Mouse (Mus musculus) embryonic facial prominence, embryonic 14.5 days (tissue): ENCODE results near the gene Cad. TPM values are rescaled to one million over a fixed set of nuclear protein-coding genes. Genes with fewer than 3 reads are reported as not detected.

Experiments used
- ATAC-seq: fragments of 200-750 bp; cut with Nextera tagmentation; 2 replicates; pipeline ENCODE4 v1.8.0; 2017; ENCODE audit warnings: low read depth, moderate number of reproducible peaks, moderate TSS enrichment
- DNase-seq: peaks from one replicate; pipeline ENCODE4 v3.0.0-alpha.2; 2015; ENCODE audit warnings: low spot score
- H3K27ac ChIP-seq: fragments of 300-500 bp; sonication (generic); replicated peaks from 2 replicates; pipeline ENCODE4 v1.5.1; 2014; ENCODE audit warnings: low read depth, mild to moderate bottlenecking, low read length, moderate library complexity
- H3K27me3 ChIP-seq: fragments of 300-500 bp; sonication (generic); replicated peaks from 2 replicates; pipeline ENCODE4 v1.6.1; 2014; ENCODE audit warnings: low read length; ENCODE audit not compliant: control insufficient read depth, insufficient read depth
- H3K36me3 ChIP-seq: fragments of 300-500 bp; sonication (generic); 2 replicates; pipeline ENCODE4 v1.6.1; 2014; ENCODE audit warnings: low read length, mixed read lengths; ENCODE audit not compliant: control insufficient read depth, insufficient read depth
- H3K4me1 ChIP-seq: fragments of 300-500 bp; sonication (generic); 2 replicates; pipeline ENCODE4 v1.6.1; 2014; ENCODE audit warnings: antibody characterized with exemption, low read length; ENCODE audit not compliant: control insufficient read depth, insufficient read depth
- H3K4me2 ChIP-seq: fragments of 300-500 bp; sonication (generic); 2 replicates; pipeline ENCODE4 v1.6.1; 2014; ENCODE audit warnings: low read depth, mild to moderate bottlenecking, low read length, moderate library complexity, mixed read lengths
- H3K4me3 ChIP-seq: fragments of 300-500 bp; sonication (generic); 2 replicates; pipeline ENCODE4 v1.5.1; 2014; ENCODE audit warnings: low read depth, mild to moderate bottlenecking, low read length
- H3K9ac ChIP-seq: fragments of 300-500 bp; sonication (generic); 2 replicates; pipeline ENCODE4 v1.6.1; 2014; ENCODE audit warnings: low read depth, mild to moderate bottlenecking, low read length, moderate library complexity, mixed read lengths
- H3K9me3 ChIP-seq: fragments of 300-500 bp; sonication (generic); 2 replicates; pipeline ENCODE4 v1.6.1; 2016; ENCODE audit warnings: low read length; ENCODE audit not compliant: control insufficient read depth
- WGBS: fragments of 180-500 bp; shearing (Covaris S2); extraction: QIAGEN DNeasy Blood & Tissue Kit; methylation state at CpG from one replicate; pipeline ENCODE4 v1.1.7; 2014; 5-methylcytosine and 5-hydroxymethylcytosine counted together
- polyA plus RNA-seq: library from polyadenylated mRNA; unstranded; fragments of >200 nt; fragmentation: Nextera tagmentation; extraction: Ambion mirVana; gene quantifications from 2 replicates; pipeline ENCODE4 v1.2.1, GENCODE M21; 2014

Cad gene
- polyA plus RNA-seq, 1 experiment from 2014 or later = 29.1 TPM

DNA sequence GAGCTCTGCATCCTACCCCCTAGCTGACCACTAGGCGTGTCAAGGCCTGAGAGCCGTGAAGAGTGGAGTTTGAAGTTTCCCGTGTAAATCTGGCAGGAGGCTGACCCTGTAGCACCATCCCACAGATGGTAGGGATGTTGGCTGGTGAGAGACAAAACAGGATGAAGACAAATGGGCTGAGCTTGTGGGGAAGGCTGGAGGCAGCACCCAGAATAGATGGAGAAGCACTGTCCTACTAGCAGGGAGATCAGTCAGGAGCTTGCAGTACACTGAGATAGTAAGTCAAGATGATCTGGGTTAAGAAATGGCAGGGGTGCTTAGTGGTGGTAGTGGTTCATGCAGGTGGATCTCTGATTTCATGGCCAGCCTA is 26.2 kb downstream of the Cad start:
- H3K4me3 ChIP-seq = no peak overlapping the region
- no peak overlapping the region for H3K9ac ChIP-seq
- WGBS = 68% methylated on average over 3 of the region's 3 CpGs
- no peaks in the 10 kb centered on the region for H3K4me1 ChIP-seq
- H3K27me3 ChIP-seq = peaks cover 11% of the 10 kb centered on the region
- H3K4me2 ChIP-seq = no peak overlapping the region
- ATAC-seq (no peak), DNase-seq (no peak)
- no peak overlapping the region for H3K27ac ChIP-seq
- H3K36me3 ChIP-seq = peaks cover 35% of the 10 kb centered on the region
- no peaks in the 10 kb centered on the region for H3K9me3 ChIP-seq

DNA sequence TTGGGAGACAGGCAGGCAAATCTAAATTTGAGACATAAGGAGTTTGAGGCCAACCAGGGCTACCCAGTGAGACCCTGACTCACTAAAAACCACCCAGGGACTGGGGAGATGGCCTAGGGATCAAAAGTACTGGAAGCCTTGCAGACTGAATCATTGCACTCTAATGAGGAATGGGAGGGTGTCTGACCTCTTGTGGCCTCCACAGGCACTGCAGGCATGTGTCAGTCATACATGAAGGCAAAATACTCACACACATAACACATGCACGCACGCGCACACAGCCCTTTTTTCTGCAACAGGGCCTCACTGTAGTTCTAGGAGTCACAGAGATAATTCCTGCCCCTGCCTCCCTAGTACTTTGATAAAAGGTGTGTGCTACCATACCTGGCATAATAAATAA is 26.8 kb downstream of the Cad start:
- no peak for DNase-seq
- WGBS = 71% methylated on average over 3 of the region's 3 CpGs

DNA sequence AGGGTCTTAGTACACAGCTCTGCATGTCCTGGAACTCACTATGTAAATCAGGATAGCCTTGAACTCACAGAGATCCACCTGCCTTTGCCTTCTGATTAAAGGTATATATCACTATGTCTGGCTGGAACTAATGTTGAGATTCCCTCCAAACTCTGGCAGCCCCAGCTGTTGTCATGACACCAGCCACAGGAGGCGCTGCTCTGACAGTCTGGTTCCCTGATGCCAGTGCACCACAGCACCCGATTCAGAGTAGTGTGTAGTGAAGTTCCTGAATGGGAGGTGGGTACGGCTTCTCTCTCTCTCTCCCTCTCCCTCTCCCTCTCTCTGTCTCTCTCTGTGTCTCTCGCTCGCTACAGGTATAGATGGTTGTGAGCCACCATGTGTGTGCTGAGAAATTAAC is 27.8 kb downstream of the Cad start:
- Histone ChIP-seq H3K4me2 (no peak overlapping the region), H3K27ac (no peak overlapping the region), H3K9me3 (no peaks in the 10 kb centered on the region), H3K4me1 (no peaks in the 10 kb centered on the region), H3K9ac (no peak overlapping the region), H3K36me3 (peaks cover 19% of the 10 kb centered on the region), H3K4me3 (no peak overlapping the region), H3K27me3 (peaks cover 11% of the 10 kb centered on the region)
- ATAC-seq (peak; percentile 44; the same call in 1 of the 2 replicates), DNase-seq (peak; percentile 30)
- 13% methylated on average over 5 of the region's 5 CpGs for WGBS

More for the DNA sequence above, 26.8 kb downstream of the Cad start:
- no peak overlapping the region for H3K9ac ChIP-seq
- peaks cover 11% of the 10 kb centered on the region for H3K27me3 ChIP-seq
- no peak overlapping the region for H3K4me3 ChIP-seq
- H3K27ac ChIP-seq = no peak overlapping the region
- no peaks in the 10 kb centered on the region for H3K9me3 ChIP-seq
- peaks cover 29% of the 10 kb centered on the region for H3K36me3 ChIP-seq
- no peaks in the 10 kb centered on the region for H3K4me1 ChIP-seq
- ATAC-seq = no peak
- no peak overlapping the region for H3K4me2 ChIP-seq

DNA sequence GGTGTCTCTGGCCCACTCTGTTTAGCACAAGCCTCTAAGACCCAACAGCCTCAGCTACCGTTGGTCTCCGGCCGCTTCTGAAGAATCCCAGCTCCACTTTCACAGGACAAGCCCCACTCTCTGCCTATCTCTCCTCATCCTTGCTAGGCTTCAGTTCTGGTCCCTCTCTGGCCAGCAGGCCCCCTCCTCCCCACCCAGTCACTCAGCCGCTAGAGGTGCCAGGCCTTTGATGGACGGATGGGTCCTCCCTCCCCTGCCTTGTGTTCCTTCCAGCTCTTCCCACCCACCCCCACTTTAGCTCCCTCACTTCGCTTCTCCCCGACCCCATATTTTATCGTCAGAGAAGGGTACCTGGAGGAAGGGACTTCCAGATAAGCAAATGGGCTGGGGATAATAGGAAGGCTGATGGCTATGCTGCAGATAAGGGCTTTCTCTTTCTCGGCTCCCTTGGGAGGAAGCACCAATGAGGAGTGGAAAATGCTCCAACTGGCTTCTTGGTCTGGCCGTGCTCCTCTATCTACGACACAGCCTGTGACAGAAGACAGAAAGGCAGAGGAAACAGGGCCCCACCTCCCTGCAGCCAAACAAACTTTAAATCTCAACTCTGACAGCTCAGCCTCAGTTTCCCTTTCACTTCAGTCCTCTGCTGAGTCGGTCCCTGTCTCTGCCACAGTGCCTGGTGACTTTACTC is 28.5 kb downstream of the Cad start:
- H3K9ac ChIP-seq = no peak overlapping the region
- 43% methylated on average over 12 of the region's 12 CpGs for WGBS
- H3K27me3 ChIP-seq = peaks cover 14% of the 10 kb centered on the region
- peaks cover 12% of the 10 kb centered on the region for H3K36me3 ChIP-seq
- no peak for ATAC-seq
- H3K4me2 ChIP-seq = no peak overlapping the region
- no peak overlapping the region for H3K27ac ChIP-seq
- H3K9me3 ChIP-seq = no peaks in the 10 kb centered on the region
- H3K4me3 ChIP-seq = no peak overlapping the region
- H3K4me1 ChIP-seq = no peaks in the 10 kb centered on the region
- DNase-seq = no peak

DNA sequence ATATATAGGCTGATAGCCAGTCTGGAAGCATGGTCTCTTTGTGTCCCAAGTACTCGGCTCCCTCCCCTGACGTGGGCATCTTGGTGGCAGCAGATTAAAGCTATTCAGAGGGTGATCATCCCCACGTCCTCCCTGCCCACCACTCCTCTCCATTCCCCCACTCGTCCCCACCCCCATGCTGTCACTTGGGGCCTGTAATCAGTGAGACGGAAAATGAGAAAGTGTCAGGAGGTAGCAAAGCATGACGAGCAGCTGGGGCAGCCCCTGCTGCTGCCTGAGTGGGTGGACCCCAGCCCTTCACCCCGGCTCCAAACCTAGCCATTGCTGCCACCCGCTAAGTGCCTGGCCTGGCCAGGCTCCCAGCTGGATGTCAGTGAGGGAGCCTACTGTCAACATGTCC is 29.4 kb downstream of the Cad start:
- no peaks in the 10 kb centered on the region for H3K4me1 ChIP-seq
- no peak overlapping the region for H3K9ac ChIP-seq
- H3K4me2 ChIP-seq = no peak overlapping the region
- peaks cover 21% of the 10 kb centered on the region for H3K27me3 ChIP-seq
- H3K4me3 ChIP-seq = no peak overlapping the region
- H3K36me3 ChIP-seq = peaks cover 3% of the 10 kb centered on the region
- DNase-seq = no peak
- no peak overlapping the region for H3K27ac ChIP-seq
- H3K9me3 ChIP-seq = no peaks in the 10 kb centered on the region
- no peak for ATAC-seq
- 10% methylated on average over 6 of the region's 8 CpGs for WGBS

DNA sequence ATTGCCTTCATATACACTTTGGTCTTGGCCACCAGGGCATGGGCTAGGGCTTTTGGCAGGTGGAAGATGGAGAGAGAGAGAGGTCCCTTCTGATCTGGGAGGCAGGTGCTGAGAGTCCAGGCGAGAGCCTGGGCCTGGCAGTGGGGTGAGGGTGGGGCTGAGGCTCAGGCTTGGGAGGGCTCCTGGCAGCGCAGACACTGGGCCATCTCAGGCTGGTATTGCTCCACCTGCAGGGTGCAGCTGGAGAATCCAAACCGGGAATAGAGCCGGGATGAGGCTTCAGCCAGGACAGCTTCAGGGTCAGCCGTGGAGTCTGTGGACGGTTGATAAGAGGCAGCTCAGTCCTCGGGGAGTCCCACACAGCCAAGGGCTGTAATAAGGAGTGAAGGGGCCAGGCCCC is 32.0 kb downstream of the Cad start:
- no peak overlapping the region for H3K4me2 ChIP-seq
- H3K4me1 ChIP-seq = no peaks in the 10 kb centered on the region
- H3K9me3 ChIP-seq = no peaks in the 10 kb centered on the region
- H3K36me3 ChIP-seq = no peaks in the 10 kb centered on the region
- DNase-seq (no peak), ATAC-seq (no peak)
- 26% methylated on average over 7 of the region's 7 CpGs for WGBS
- no peak overlapping the region for H3K27ac ChIP-seq
- H3K4me3 ChIP-seq = no peak overlapping the region
- peaks cover 48% of the 10 kb centered on the region for H3K27me3 ChIP-seq
- H3K9ac ChIP-seq = no peak overlapping the region

DNA sequence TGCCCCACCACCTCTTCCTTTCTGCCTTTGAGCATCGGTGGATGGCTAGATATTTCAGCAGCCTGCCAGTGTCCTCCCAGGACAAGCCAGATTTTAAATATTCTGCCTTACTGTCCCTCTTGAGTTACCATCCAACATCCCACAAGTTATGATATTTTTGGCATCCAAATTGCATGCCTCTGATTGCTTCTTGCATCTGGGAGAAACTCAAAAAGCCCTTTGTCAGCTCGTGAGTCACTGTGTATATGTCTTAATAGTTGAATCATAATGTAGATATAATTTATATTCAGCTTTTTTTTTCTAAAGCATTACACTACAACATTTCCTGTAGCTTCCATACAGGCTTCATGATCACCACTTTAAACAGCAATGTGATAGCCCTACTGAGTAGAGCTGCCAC is 32.6 kb downstream of the Cad start:
- Histone ChIP-seq H3K9me3 (no peaks in the 10 kb centered on the region), H3K9ac (no peak overlapping the region), H3K4me1 (no peaks in the 10 kb centered on the region), H3K4me3 (no peak overlapping the region), H3K27me3 (peaks cover 53% of the 10 kb centered on the region), H3K4me2 (no peak overlapping the region), H3K36me3 (no peaks in the 10 kb centered on the region), H3K27ac (no peak overlapping the region)
- ATAC-seq (no peak), DNase-seq (no peak)
- WGBS = 59% methylated on average over 2 of the region's 2 CpGs

DNA sequence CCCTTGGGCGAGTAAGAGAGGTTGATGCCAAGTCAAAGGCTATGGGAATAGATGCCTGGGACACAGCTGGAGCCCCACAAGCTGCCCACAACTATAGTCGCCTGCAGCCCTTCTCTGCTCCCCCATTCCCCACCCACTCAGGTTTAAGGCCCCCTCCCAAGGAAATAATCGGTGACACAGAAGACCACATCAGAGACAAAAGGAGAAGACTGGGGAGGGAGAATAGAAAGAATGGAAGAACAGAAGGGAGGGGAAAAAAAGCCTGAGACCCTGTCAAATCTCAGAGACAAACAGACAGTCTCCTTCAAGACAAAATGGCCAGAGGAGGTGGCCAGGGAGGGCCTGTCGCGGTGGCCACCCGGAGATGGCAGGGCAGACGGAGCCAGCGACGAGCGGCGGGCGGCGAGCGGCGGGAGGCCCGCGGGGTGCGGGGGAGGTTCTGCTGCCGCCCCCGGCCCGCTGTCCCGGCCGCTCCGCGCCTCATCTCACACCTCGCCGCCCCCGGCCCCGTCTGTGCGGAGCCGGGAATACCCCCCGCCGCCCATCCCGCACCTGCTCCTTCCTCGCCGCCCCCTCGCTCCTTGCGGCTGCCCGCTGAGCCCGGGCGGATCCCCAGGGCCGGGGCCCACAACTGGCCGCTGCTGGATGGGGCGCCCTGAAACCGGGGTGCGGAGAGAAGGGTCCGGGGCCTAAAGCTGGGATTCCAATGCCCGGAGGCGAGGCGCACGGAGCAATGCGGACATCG is 37.8 kb downstream of the Cad start:
- peak overlapping the region; percentile 51 for H3K9ac ChIP-seq
- no peaks in the 10 kb centered on the region for H3K36me3 ChIP-seq
- peak overlapping the region; percentile 46 for H3K4me3 ChIP-seq
- peaks cover 94% of the 10 kb centered on the region for H3K27me3 ChIP-seq
- no peaks in the 10 kb centered on the region for H3K9me3 ChIP-seq
- H3K27ac ChIP-seq = no peak overlapping the region
- DNase-seq = no peak
- WGBS = 8% methylated on average over 13 of the region's 53 CpGs
- no peak for ATAC-seq
- peaks cover 18% of the 10 kb centered on the region for H3K4me1 ChIP-seq
- H3K4me2 ChIP-seq = peak overlapping the region; percentile 64
